Mouse (Mus musculus) cerebellum, adult 2 months (tissue): Measurements from ENCODE around the gene Ergic2.

Experiments used
- CTCF ChIP-seq: fragments of 200-500 bp; IDR thresholded peaks from 2 replicates; pipeline ENCODE4 v1.5.1; 2011; ENCODE audit warnings: low read depth, mild to moderate bottlenecking, control low read depth, low read length, moderate library complexity, borderline replicate concordance; ENCODE audit not compliant: insufficient read depth
- POLR2A ChIP-seq: fragments of 200-500 bp; IDR thresholded peaks from 2 replicates; pipeline ENCODE4 v1.6.1; 2011; ENCODE audit warnings: low read length, control low read depth, borderline replicate concordance; ENCODE audit not compliant: insufficient read depth

DNA sequence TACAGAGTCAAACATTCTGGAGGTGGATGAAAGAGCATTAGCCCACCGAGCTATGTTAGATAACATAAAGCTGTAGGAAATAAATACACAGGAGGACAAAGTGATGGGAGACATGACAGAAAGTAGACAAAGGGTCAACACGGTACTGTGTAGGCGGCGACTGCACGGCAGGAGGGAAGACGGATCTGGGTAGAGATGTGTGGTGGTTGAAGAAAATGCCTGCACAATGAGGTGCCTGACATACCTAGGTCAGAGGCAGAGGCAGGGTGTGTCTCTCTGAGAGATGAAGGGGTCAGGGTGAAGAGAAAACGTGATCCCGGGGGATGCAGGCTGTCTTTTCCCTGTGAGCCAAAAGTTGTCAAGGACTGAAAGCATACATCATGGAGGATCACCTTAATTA lies 46.9 kb upstream of the Ergic2 start:
- no peak for TF ChIP-seq CTCF
- no peak for TF ChIP-seq POLR2A
